8 mouse cellular contexts compared by ENCODE assay signal in the genomic region with DNA sequence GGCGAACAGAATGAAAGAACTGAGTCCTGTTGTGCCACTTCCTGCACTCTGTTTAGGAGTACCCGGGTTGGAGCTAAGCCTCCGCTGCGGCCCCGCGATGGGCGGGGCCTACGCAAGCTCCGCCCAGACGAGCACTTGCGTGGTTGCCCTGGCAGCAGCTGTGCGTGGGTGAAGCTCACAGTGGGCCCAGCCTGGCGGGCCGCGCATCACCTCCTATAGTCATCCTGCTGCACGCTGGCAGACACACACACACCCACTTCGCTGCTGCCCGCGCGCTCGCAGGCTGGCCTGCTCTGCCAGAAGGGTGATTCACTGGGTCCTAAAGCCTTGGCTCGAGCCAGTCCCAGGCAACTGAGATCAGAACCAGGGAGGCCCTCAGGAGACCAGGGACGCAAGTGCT. TPM values are rescaled to one million over a fixed set of nuclear protein-coding genes. Genes with fewer than 3 reads are reported as not detected.
A peak's percentile ranks its signal among the peaks of the same experiment; 100 is the strongest.
DNase-seq lines count a peak whose midpoint lies in the region; ATAC-seq and TF ChIP-seq lines count a peak whose summit lies in the region.

No protein-coding gene starts in this region.

- DNase-seq in embryonic facial prominence, embryonic 10.5 days (ENCODE audit: low spot score) = peak; percentile 88
- peak; percentile 16 for DNase-seq in gonadal fat pad, adult 2 months (ENCODE audit: low read depth)
- peak; percentile 83 for DNase-seq in intestine, embryonic 14.5 days (ENCODE audit: low spot score)
- peak; percentile 81 to 95 for DNase-seq in left cerebral cortex, adult 8-10 months (ENCODE audit: low spot score in 2 of 2)
- peak; percentile 81 to 84 for DNase-seq in lung, postnatal 4 days
- peak; percentile 93 to 95 for DNase-seq in right cerebral cortex, postnatal 10 days (ENCODE audit: low spot score in 2 of 2)

- under 1% methylated on average over 23 of the region's 23 CpGs for WGBS in embryonic facial prominence, embryonic 10.5 days
- WGBS in intestine, embryonic 14.5 days = under 1% methylated on average over 23 of the region's 23 CpGs

- peak overlapping the region; percentile 69 for H3K4me3 ChIP-seq in bone marrow macrophage, adult 2 months (ENCODE audit: insufficient read depth, low read length)
- H3K4me3 ChIP-seq in embryonic facial prominence, embryonic 10.5 days = peak overlapping the region; percentile 67
- peak overlapping the region; percentile 48 for H3K4me3 ChIP-seq in intestine, embryonic 14.5 days (ENCODE audit: low read depth, low read length)

- peak; percentile 99 for ATAC-seq in intestine, embryonic 14.5 days (replicated peaks; ENCODE audit: low FRiP score, low TSS enrichment, low read depth)
- ATAC-seq in monocyte, adult 5-6 weeks (replicated peaks; ENCODE audit: insufficient number of reproducible peaks, low FRiP score, low TSS enrichment, poor library complexity, severe bottlenecking) = no peak

- H3K36me3 ChIP-seq in embryonic facial prominence, embryonic 10.5 days (replicated peaks) = no peaks in the 10 kb centered on the region
- no peaks in the 10 kb centered on the region for H3K36me3 ChIP-seq in intestine, embryonic 14.5 days (ENCODE audit: control insufficient read depth, insufficient read depth, low read length)

- H3K9ac ChIP-seq in intestine, embryonic 14.5 days (ENCODE audit: low read length) = peak overlapping the region; percentile 31

- no peak for TF ChIP-seq POLR2A in bone marrow macrophage, adult 2 months (IDR thresholded peaks at IDR 0.05; ENCODE audit: borderline replicate concordance, low read depth, low read length)

- H3K9me3 ChIP-seq in embryonic facial prominence, embryonic 10.5 days = no peaks in the 10 kb centered on the region
- H3K9me3 ChIP-seq in intestine, embryonic 14.5 days (ENCODE audit: control insufficient read depth, low read length) = no peaks in the 10 kb centered on the region

- H3K27ac ChIP-seq in bone marrow macrophage, adult 2 months (ENCODE audit: insufficient read depth, low read depth, low read length) = no peak overlapping the region
- peak overlapping the region; percentile 81 for H3K27ac ChIP-seq in embryonic facial prominence, embryonic 10.5 days (replicated peaks)
- no peak overlapping the region for H3K27ac ChIP-seq in intestine, embryonic 14.5 days (ENCODE audit: low read depth)

- no peak for TF ChIP-seq CTCF in bone marrow macrophage, adult 2 months (IDR thresholded peaks at IDR 0.05; ENCODE audit: low read depth, low read length)

- no peaks in the 10 kb centered on the region for H3K4me1 ChIP-seq in bone marrow macrophage, adult 2 months (ENCODE audit: control insufficient read depth, insufficient read depth, low read length)
- H3K4me1 ChIP-seq in embryonic facial prominence, embryonic 10.5 days = no peaks in the 10 kb centered on the region
- H3K4me1 ChIP-seq in intestine, embryonic 14.5 days (replicated peaks; ENCODE audit: control insufficient read depth, insufficient read depth, low read length) = no peaks in the 10 kb centered on the region

- peak overlapping the region; percentile 58 for H3K4me2 ChIP-seq in intestine, embryonic 14.5 days (ENCODE audit: low read length)

- no peaks in the 10 kb centered on the region for H3K27me3 ChIP-seq in embryonic facial prominence, embryonic 10.5 days (replicated peaks; ENCODE audit: low read depth, poor library complexity, severe bottlenecking)
- H3K27me3 ChIP-seq in intestine, embryonic 14.5 days (replicated peaks; ENCODE audit: control insufficient read depth, insufficient read depth, low read length) = no peaks in the 10 kb centered on the region

RNA-seq across cellular contexts. Expression of a gene that starts 30.3 kb away (rescaled TPM):
- polyA plus RNA-seq in bone marrow macrophage, adult 2 months (2012; ENCODE audit: insufficient read depth, insufficient read length, missing spikeins) = not detected in 2 replicates
- polyA plus RNA-seq in embryonic facial prominence, embryonic 10.5 days (2016; fragmentation: Nextera tagmentation; extraction: Ambion mirVana) = 0.46 and 0.57 TPM in 2 replicates
- polyA plus RNA-seq in gonadal fat pad, adult 2 months (2012; rRNA removed) = 19.5 and 28.4 TPM in 2 replicates
- polyA plus RNA-seq in intestine, embryonic 14.5 days (2014; fragmentation: Nextera tagmentation; extraction: Ambion mirVana) = 0.35 and 0.38 TPM in 2 replicates
- 1 to 10 TPM; 1.7 to 3.4 (median 2.5) TPM for total RNA-seq in left cerebral cortex, adult 8-10 months (2022)
- total RNA-seq in monocyte, adult 5-6 weeks (2017) = 0.38 to 0.64 TPM in 2 of 3 replicates, not detected in the other

Comparison
In these comparisons a context has a peak if more than half of its experiments do, and no peak if none do; other contexts are left out.
1. DNase-seq: peak in every context shown above with its lines; median percentile 94 in right cerebral cortex, postnatal 10 days; 88 in embryonic facial prominence, embryonic 10.5 days; 88 in left cerebral cortex, adult 8-10 months; 83 in intestine, embryonic 14.5 days; 82 in lung, postnatal 4 days; 16 in gonadal fat pad, adult 2 months.
2. RNA of a gene that starts 30.3 kb away (polyA plus RNA-seq): 19.5 to 28.4 TPM in gonadal fat pad, adult 2 months; 0.46 to 0.57 TPM in embryonic facial prominence, embryonic 10.5 days, 0.35 to 0.38 TPM in intestine, embryonic 14.5 days and not detected in bone marrow macrophage, adult 2 months; every median in the first group is over 10 times any median in the second.
3. Peak in every context shown above with its lines, with median percentiles within 50 percentile points of each other: H3K4me3 ChIP-seq.